8 mouse cellular contexts compared by ENCODE assay signal in genomic region chr12:56696174-56697010, GRCm38 (mm10). TPM values are rescaled to one million over a fixed set of nuclear protein-coding genes. Genes with fewer than 3 reads are reported as not detected.
DNase-seq lines count a peak whose midpoint lies in the region; ATAC-seq and TF ChIP-seq lines count a peak whose summit lies in the region.

No protein-coding gene starts in this region.

- TF ChIP-seq CTCF in stomach, postnatal 0 days (IDR thresholded peaks at IDR 0.05; ENCODE audit: low read depth): no peak

- H3K4me1 ChIP-seq in lung, embryonic 16.5 days (replicated peaks; ENCODE audit: control insufficient read depth, insufficient read depth, low read length): peaks cover 25% of the 10 kb centered on the region
- H3K4me1 ChIP-seq in embryonic facial prominence, embryonic 15.5 days: peaks cover 41% of the 10 kb centered on the region
- H3K4me1 ChIP-seq in liver, embryonic 12.5 days: peaks cover 23% of the 10 kb centered on the region
- H3K4me1 ChIP-seq in stomach, postnatal 0 days (replicated peaks; ENCODE audit: control insufficient read depth, insufficient read depth): no peaks in the 10 kb centered on the region

- peak overlapping the region; percentile 67 for H3K4me2 ChIP-seq in lung, embryonic 16.5 days (ENCODE audit: low read depth, low read length)
- peak overlapping the region; percentile 57 for H3K4me2 ChIP-seq in embryonic facial prominence, embryonic 15.5 days (replicated peaks)
- H3K4me2 ChIP-seq in liver, embryonic 12.5 days: peak overlapping the region; percentile 62
- H3K4me2 ChIP-seq in stomach, postnatal 0 days (replicated peaks; ENCODE audit: low read depth): peak overlapping the region; percentile 56

- DNase-seq in lung, postnatal 10 days: no peak
- DNase-seq in stomach, postnatal 0 days (ENCODE audit: low spot score): peak; percentile 38
- no peak for DNase-seq in layer of hippocampus, postnatal 25 days (ENCODE audit: extremely low spot score in 1 of 2, low spot score in 1 of 2)
- DNase-seq in thymus, postnatal 25 days: no peak

- H3K9me3 ChIP-seq in lung, embryonic 16.5 days (ENCODE audit: control insufficient read depth, low read length): no peaks in the 10 kb centered on the region; the same call in 1 of the 2 replicates
- no peaks in the 10 kb centered on the region for H3K9me3 ChIP-seq in embryonic facial prominence, embryonic 15.5 days (replicated peaks)
- H3K9me3 ChIP-seq in liver, embryonic 12.5 days (replicated peaks): no peaks in the 10 kb centered on the region
- H3K9me3 ChIP-seq in stomach, postnatal 0 days (ENCODE audit: control insufficient read depth, low read length): no peaks in the 10 kb centered on the region

- H3K9ac ChIP-seq in lung, embryonic 16.5 days (ENCODE audit: low read length): no peak overlapping the region
- H3K9ac ChIP-seq in embryonic facial prominence, embryonic 15.5 days: peak overlapping the region; percentile 39; the same call in 1 of the 2 replicates
- H3K9ac ChIP-seq in liver, embryonic 12.5 days: no peak overlapping the region
- H3K9ac ChIP-seq in stomach, postnatal 0 days (ENCODE audit: low read length): 0 out of 2 replicates have a peak overlapping the region, but pooled peaks have one; percentile 8

- H3K27me3 ChIP-seq in lung, embryonic 16.5 days (ENCODE audit: control insufficient read depth, insufficient read depth, low read depth, low read length): peaks cover 88% of the 10 kb centered on the region
- H3K27me3 ChIP-seq in embryonic facial prominence, embryonic 15.5 days: peaks cover 93% of the 10 kb centered on the region
- H3K27me3 ChIP-seq in liver, embryonic 12.5 days (replicated peaks): peaks cover 98% of the 10 kb centered on the region
- H3K27me3 ChIP-seq in stomach, postnatal 0 days (ENCODE audit: control insufficient read depth, insufficient read depth, low read length): peaks cover 39% of the 10 kb centered on the region

- TF ChIP-seq EP300 in stomach, postnatal 0 days (optimal IDR thresholded peaks at IDR 0.05): no peak

- no peak overlapping the region for H3K27ac ChIP-seq in lung, embryonic 16.5 days (ENCODE audit: low read length)
- peak overlapping the region; percentile 55; the same call in 1 of the 2 replicates for H3K27ac ChIP-seq in embryonic facial prominence, embryonic 15.5 days (replicated peaks)
- no peak overlapping the region for H3K27ac ChIP-seq in liver, embryonic 12.5 days
- H3K27ac ChIP-seq in stomach, postnatal 0 days (replicated peaks): no peak overlapping the region

- H3K36me3 ChIP-seq in lung, embryonic 16.5 days (ENCODE audit: control insufficient read depth, insufficient read depth, low read length): no peaks in the 10 kb centered on the region
- H3K36me3 ChIP-seq in embryonic facial prominence, embryonic 15.5 days: no peaks in the 10 kb centered on the region
- H3K36me3 ChIP-seq in liver, embryonic 12.5 days: no peaks in the 10 kb centered on the region
- no peaks in the 10 kb centered on the region for H3K36me3 ChIP-seq in stomach, postnatal 0 days (ENCODE audit: control insufficient read depth, insufficient read depth, low read length)

- H3K4me3 ChIP-seq in lung, embryonic 16.5 days (ENCODE audit: low read length): peak overlapping the region; percentile 48
- peak overlapping the region; percentile 47 for H3K4me3 ChIP-seq in embryonic facial prominence, embryonic 15.5 days (replicated peaks)
- peak overlapping the region; percentile 40 for H3K4me3 ChIP-seq in liver, embryonic 12.5 days
- H3K4me3 ChIP-seq in stomach, postnatal 0 days (ENCODE audit: low read depth, low read length): peak overlapping the region; percentile 36

- under 1% methylated on average over 57 of the region's 57 CpGs for whole genome bisulfite sequencing in lung, embryonic 16.5 days
- under 1% methylated on average over 57 of the region's 57 CpGs for WGBS in embryonic facial prominence, embryonic 15.5 days
- WGBS in liver, embryonic 12.5 days (ENCODE audit: insufficient replicate concordance): 1% methylated on average over 57 of the region's 57 CpGs
- WGBS in stomach, postnatal 0 days: under 1% methylated on average over 57 of the region's 57 CpGs

- peak; percentile 9; the same call in 1 of the 2 replicates for ATAC-seq in lung, embryonic 16.5 days (ENCODE audit: low read depth)
- ATAC-seq in embryonic facial prominence, embryonic 15.5 days (ENCODE audit: insufficient number of reproducible peaks, low FRiP score, low TSS enrichment, low read depth): no peak
- ATAC-seq in liver, embryonic 12.5 days: no peak
- no peak for ATAC-seq in stomach, postnatal 0 days (ENCODE audit: low FRiP score, low TSS enrichment)
- ATAC-seq in activated CD4-positive, CD25-positive, alpha-beta regulatory T cell, adult 4 months: no peak

RNA-seq across cellular contexts. Expression of gene Pax9, which starts 4.8 kb away (rescaled TPM):
- 0.48 and 0.59 TPM in 2 replicates for polyA plus RNA-seq in lung, embryonic 16.5 days (2015; fragmentation: Nextera tagmentation; extraction: Ambion mirVana)
- 7.6 and 11.7 TPM in 2 replicates for polyA plus RNA-seq in embryonic facial prominence, embryonic 15.5 days (2015; fragmentation: Nextera tagmentation; extraction: Ambion mirVana)
- polyA plus RNA-seq in liver, embryonic 12.5 days (2016; fragmentation: Nextera tagmentation; extraction: Ambion mirVana): 0.26 and 0.32 TPM in 2 replicates
- 1.0 and 1.3 TPM in 2 replicates for polyA plus RNA-seq in stomach, postnatal 0 days (2015; fragmentation: Nextera tagmentation; extraction: Ambion mirVana)
- polyA plus RNA-seq in activated CD4-positive, CD25-positive, alpha-beta regulatory T cell, adult 4 months (2017; shearing (Covaris generic)): not detected
- total RNA-seq in layer of hippocampus, postnatal 25 days (2021): not detected

Comparison
In these comparisons a context has a peak if more than half of its experiments do, and no peak if none do; other contexts are left out.
1. H3K9ac ChIP-seq: peak in embryonic facial prominence, embryonic 15.5 days (single experiment) and stomach, postnatal 0 days (single experiment); none in lung, embryonic 16.5 days (single experiment) and liver, embryonic 12.5 days (single experiment).
2. Peak in every context shown above with its lines, with median percentiles within 50 percentile points of each other: H3K4me2 ChIP-seq and H3K4me3 ChIP-seq.